Mouse (Mus musculus) testis, adult 2 months (tissue): ENCODE data around the gene Bfar.

ENCODE experiments used
- CTCF ChIP-seq: fragments of 200-500 bp; IDR thresholded peaks from 2 replicates; pipeline ENCODE4 v1.5.1; 2012; ENCODE audit warnings: low read depth, mild to moderate bottlenecking, inconsistent platforms, low read length, moderate library complexity; ENCODE audit not compliant: control insufficient read depth, insufficient read depth, insufficient replicate concordance
- POLR2A ChIP-seq: fragments of 200-500 bp; IDR thresholded peaks from 2 replicates; pipeline ENCODE4 v1.6.1; 2012; ENCODE audit warnings: low read depth, mild to moderate bottlenecking, inconsistent platforms, low read length, moderate library complexity; ENCODE audit not compliant: control insufficient read depth

- TF ChIP-seq CTCF: no peak
- no peak for TF ChIP-seq POLR2A
These were observed 51.3 kb downstream of the Bfar start for GRCm38 (mm10) chr16:13722937-13723336.
